Mouse (Mus musculus) fibroblast of lung, adult 2 months (primary cell): ENCODE results near the gene Tcp10a.
"Not testable (repeated sequence)": the region's sequence is repeated elsewhere in the genome, so short reads cannot be mapped to it uniquely, and the experiment has no call there.

ENCODE experiments used
- DNase-seq: peaks from one replicate; pipeline ENCODE4 v3.0.0-alpha.2; 2011; ENCODE audit warnings: low read depth

Tcp10a gene

GRCm38 (mm10) chr17:7369401-7369800 lies 45.0 kb downstream of the Tcp10a start:
- not testable (repeated sequence) for DNase-seq

GRCm38 (mm10) chr17:7371879-7372278 lies 47.4 kb downstream of the Tcp10a start, which contains the start of gene Gm49630:
Gene Gm49630, minus strand, starts transcription at chr17:7371979.
- DNase-seq = not testable (repeated sequence)

- not testable (repeated sequence) for DNase-seq
Observed at GRCm38 (mm10) chr17:7376951-7377700, 52.7 kb downstream of the Tcp10a start.

GRCm38 (mm10) chr17:7377907-7378306 lies 53.5 kb downstream of the Tcp10a start:
- DNase-seq = not testable (repeated sequence)

- not testable (repeated sequence) for DNase-seq
Observed at GRCm38 (mm10) chr17:7382711-7383110, 58.3 kb downstream of the Tcp10a start.

- not testable (repeated sequence) for DNase-seq
Observed at GRCm38 (mm10) chr17:7383167-7384143, 59.0 kb downstream of the Tcp10a start.

- not testable (repeated sequence) for DNase-seq
Observed at GRCm38 (mm10) chr17:7385364-7385763, 60.9 kb downstream of the Tcp10a start, which contains the start of gene Unc93a2. Gene Unc93a2, minus strand, starts transcription at chr17:7385464.

GRCm38 (mm10) chr17:7386016-7386415 lies 61.6 kb downstream of the Tcp10a start:
- DNase-seq = not testable (repeated sequence)

GRCm38 (mm10) chr17:7388341-7388957 lies 64.0 kb downstream of the Tcp10a start:
- not testable (repeated sequence) for DNase-seq

- not testable (repeated sequence) for DNase-seq
Observed at GRCm38 (mm10) chr17:7388958-7389356, 64.5 kb downstream of the Tcp10a start.

- not testable (repeated sequence) for DNase-seq
Observed at GRCm38 (mm10) chr17:7389898-7390297, 65.5 kb downstream of the Tcp10a start.

- DNase-seq = not testable (repeated sequence)
Observed at GRCm38 (mm10) chr17:7395116-7395515, 70.7 kb downstream of the Tcp10a start.
